Mouse (Mus musculus): ENCODE data around the gene Cep131.

DNA sequence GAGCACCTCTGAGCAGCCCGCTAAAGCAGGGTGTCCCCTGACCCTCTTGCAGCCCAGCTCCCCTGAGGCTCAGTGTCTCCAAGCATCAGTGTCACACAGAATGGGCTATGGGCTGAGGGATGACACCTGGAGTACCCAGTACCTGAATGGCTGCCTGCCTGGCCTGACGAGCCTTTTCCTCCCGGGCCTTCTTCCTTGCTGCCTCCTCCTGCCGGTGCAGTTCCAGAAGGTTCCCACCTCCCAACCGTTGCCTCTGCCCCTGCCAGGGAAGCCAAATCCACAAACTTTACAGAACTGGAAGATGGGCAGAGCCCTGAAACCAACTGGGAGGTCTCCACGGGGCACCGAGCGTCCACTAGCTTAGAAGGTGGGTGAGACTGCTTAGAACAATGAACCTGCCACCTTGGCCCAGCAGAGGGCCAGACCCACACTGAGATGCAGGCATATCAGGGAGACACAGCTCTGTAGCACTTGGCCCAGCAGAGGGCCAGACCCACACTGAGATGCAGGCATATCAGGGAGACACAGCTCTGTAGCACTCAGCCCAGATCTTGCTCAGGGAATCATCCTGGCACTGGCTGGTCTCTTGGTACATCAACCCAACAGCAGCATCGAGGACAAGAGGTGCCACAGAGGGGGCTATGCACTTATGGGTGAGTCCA is 13.5 kb downstream of the Cep131 start:
- TF ChIP-seq POLR2A (IDR thresholded peaks at IDR 0.05; ENCODE audit: borderline replicate concordance, control insufficient read depth, low read depth, low read length), result no peak
- TF ChIP-seq CTCF (IDR thresholded peaks at IDR 0.05; ENCODE audit: control insufficient read depth, insufficient read depth, low read length), result no peak

Measured in bone marrow, adult 2 months (tissue).